Mouse (Mus musculus) embryonic facial prominence, embryonic 12.5 days (tissue): ENCODE results near the gene Lifr. TPM values are rescaled to one million over a fixed set of nuclear protein-coding genes. Genes with fewer than 3 reads are reported as not detected.

ENCODE experiments used
- ATAC-seq: fragments of 200-750 bp; cut with Nextera tagmentation; 2 replicates; pipeline ENCODE4 v1.8.0; 2017; ENCODE audit not compliant: insufficient number of reproducible peaks, insufficient read depth, low FRiP score, low TSS enrichment
- H3K27ac ChIP-seq: fragments of 300-500 bp; sonication (generic); 2 replicates; pipeline ENCODE4 v1.5.1; 2016; ENCODE audit warnings: mild to moderate bottlenecking
- H3K27me3 ChIP-seq: fragments of 300-500 bp; sonication (generic); 2 replicates; pipeline ENCODE4 v1.6.1; 2016; ENCODE audit warnings: mild to moderate bottlenecking, moderate library complexity
- H3K36me3 ChIP-seq: fragments of 300-500 bp; sonication (generic); 2 replicates; pipeline ENCODE4 v1.6.1; 2016; ENCODE audit warnings: mild to moderate bottlenecking
- H3K4me1 ChIP-seq: fragments of 300-500 bp; sonication (generic); 2 replicates; pipeline ENCODE4 v1.6.1; 2016
- H3K4me2 ChIP-seq: fragments of 300-500 bp; sonication (generic); replicated peaks from 2 replicates; pipeline ENCODE4 v1.6.1; 2016; ENCODE audit warnings: mild to moderate bottlenecking, moderate library complexity
- H3K4me3 ChIP-seq: fragments of 300-500 bp; sonication (generic); 2 replicates; pipeline ENCODE4 v1.5.1; 2016; ENCODE audit warnings: mild to moderate bottlenecking
- H3K9ac ChIP-seq: fragments of 300-500 bp; sonication (generic); 2 replicates; pipeline ENCODE4 v1.6.1; 2016; ENCODE audit warnings: mild to moderate bottlenecking, moderate library complexity
- H3K9me3 ChIP-seq: fragments of 300-500 bp; sonication (generic); 2 replicates; pipeline ENCODE4 v1.6.1; 2016; ENCODE audit warnings: mild to moderate bottlenecking, moderate library complexity
- WGBS: fragments of 180-500 bp; shearing (Covaris S2); methylation state at CpG from one replicate; pipeline ENCODE4 v1.1.7; 2016; 5-methylcytosine and 5-hydroxymethylcytosine counted together
- polyA plus RNA-seq: library from polyadenylated mRNA; unstranded; fragments of >200 nt; fragmentation: Nextera tagmentation; extraction: Ambion mirVana; gene quantifications from 2 replicates; pipeline ENCODE4 v1.2.1, GENCODE M21; 2016

Gene Lifr
- polyA plus RNA-seq, 1 experiment from 2014 or later, result 17.5 TPM

DNA sequence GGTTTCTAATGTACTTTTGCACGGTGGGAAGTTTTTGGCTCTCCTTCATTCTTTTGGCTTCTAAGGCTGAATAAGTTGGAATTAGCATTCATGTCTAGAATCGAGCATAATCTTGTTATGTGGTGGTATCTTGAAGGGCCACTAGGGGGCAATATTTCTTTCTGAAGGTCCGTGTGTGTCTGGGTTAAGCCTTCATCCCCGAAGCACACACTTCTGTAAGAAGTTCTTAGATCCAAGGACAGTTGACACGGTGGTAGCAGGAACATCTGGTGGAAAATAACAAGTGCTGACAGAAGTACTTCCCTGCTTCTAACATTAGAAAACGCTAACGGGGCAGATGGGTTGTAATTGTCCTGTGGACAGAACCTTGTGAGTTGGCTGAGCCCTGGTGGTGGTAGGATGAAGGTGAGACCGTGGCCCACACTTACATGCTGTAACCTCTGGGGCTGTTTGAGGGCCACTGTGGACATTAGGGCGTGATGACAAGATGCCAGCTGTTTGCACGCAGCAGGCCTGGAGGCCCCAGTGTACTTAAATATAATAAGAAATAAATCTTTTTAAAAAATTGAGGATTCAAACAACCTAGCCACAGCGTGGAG is 44.1 kb downstream of the Lifr start:
- peaks cover 23% of the 10 kb centered on the region for H3K4me1 ChIP-seq
- H3K9ac ChIP-seq, result no peak overlapping the region
- no peaks in the 10 kb centered on the region for H3K36me3 ChIP-seq
- no peak for ATAC-seq
- WGBS, result 55% methylated on average over 11 of the region's 11 CpGs
- H3K27ac ChIP-seq, result no peak overlapping the region
- H3K27me3 ChIP-seq, result 0 out of 2 replicates have a peak, but pooled peaks cover 4% of the 10 kb centered on the region
- H3K4me2 ChIP-seq, result no peak overlapping the region
- 0 out of 2 replicates have a peak, but pooled peaks cover 4% of the 10 kb centered on the region for H3K9me3 ChIP-seq
- H3K4me3 ChIP-seq, result no peak overlapping the region

DNA sequence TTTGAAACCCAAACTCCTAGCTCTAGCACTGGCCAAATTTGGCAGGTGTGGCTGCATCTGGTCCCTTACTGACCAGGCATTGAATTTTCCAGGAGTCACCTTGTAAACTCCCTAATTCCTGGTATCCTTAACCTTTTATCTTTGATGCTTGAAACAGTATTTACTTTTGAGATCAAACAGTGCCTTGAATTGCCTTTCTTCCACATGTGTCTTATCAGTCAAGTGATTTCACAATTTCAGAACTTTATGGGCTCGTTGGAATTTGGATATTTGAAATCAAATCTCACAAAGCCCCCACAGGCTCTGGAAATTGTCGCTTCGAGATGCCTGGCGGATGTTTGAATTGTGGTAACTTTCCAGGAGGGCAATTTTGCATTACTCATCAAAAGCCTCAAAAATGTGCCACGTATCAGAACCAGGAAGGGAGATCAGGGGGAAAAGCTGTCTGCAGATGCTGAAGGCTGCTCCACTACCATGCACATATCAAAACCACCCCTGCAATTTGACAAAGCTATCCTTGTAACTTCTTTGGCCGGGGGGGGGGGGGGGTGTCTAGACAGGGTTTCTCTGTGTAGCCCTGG is 45.7 kb downstream of the Lifr start:
- 67% methylated on average over 6 of the region's 6 CpGs for WGBS
- Histone ChIP-seq H3K4me3 (no peak overlapping the region), H3K4me2 (no peak overlapping the region), H3K4me1 (peaks cover 13% of the 10 kb centered on the region), H3K36me3 (no peaks in the 10 kb centered on the region), H3K27me3 (0 out of 2 replicates have a peak, but pooled peaks cover 4% of the 10 kb centered on the region), H3K9me3 (0 out of 2 replicates have a peak, but pooled peaks cover 4% of the 10 kb centered on the region), H3K27ac (no peak overlapping the region), H3K9ac (no peak overlapping the region)
- ATAC-seq, result no peak

GRCm38 (mm10) chr15:7136912-7137311 is 46.5 kb downstream of the Lifr start:
- Histone ChIP-seq H3K4me1 (peaks cover 7% of the 10 kb centered on the region; the same call in 1 of the 2 replicates), H3K27me3 (no peaks in the 10 kb centered on the region), H3K36me3 (no peaks in the 10 kb centered on the region), H3K27ac (no peak overlapping the region), H3K9me3 (0 out of 2 replicates have a peak, but pooled peaks cover 4% of the 10 kb centered on the region), H3K4me2 (no peak overlapping the region), H3K9ac (no peak overlapping the region), H3K4me3 (no peak overlapping the region)
- WGBS, result 82% methylated on average over 10 of the region's 10 CpGs
- ATAC-seq, result no peak

DNA sequence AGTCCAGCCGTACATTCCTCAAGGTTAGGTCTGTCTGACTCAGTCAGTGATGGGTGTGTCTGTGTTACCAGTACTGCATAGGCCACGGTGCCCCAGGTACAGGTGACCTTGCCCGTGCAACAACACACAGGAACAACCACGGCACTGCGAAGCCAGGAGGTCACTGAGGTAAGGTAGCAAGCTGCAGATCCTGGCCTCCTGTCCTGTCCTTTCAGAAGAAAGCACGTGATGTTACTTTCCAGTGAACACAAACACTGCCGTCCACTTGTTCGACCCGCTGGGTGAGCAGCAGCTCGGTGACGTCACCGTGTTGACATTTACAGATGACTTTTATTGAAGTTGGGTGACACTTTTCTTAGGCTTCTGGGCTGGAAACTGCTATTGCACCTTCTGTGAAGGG is 47.2 kb downstream of the Lifr start:
- no peak for ATAC-seq
- no peaks in the 10 kb centered on the region for H3K36me3 ChIP-seq
- no peak overlapping the region for H3K4me2 ChIP-seq
- H3K9me3 ChIP-seq, result 0 out of 2 replicates have a peak, but pooled peaks cover 4% of the 10 kb centered on the region
- no peak overlapping the region for H3K27ac ChIP-seq
- no peak overlapping the region for H3K9ac ChIP-seq
- peaks cover 7% of the 10 kb centered on the region; the same call in 1 of the 2 replicates for H3K4me1 ChIP-seq
- H3K27me3 ChIP-seq, result no peaks in the 10 kb centered on the region
- H3K4me3 ChIP-seq, result no peak overlapping the region
- WGBS, result 88% methylated on average over 12 of the region's 12 CpGs

- no peak overlapping the region for H3K4me2 ChIP-seq
- no peak overlapping the region for H3K9ac ChIP-seq
- WGBS, result 91% methylated on average over 14 of the region's 14 CpGs
- no peaks in the 10 kb centered on the region for H3K27me3 ChIP-seq
- H3K4me3 ChIP-seq, result no peak overlapping the region
- H3K4me1 ChIP-seq, result peaks cover 7% of the 10 kb centered on the region; the same call in 1 of the 2 replicates
- 0 out of 2 replicates have a peak, but pooled peaks cover 4% of the 10 kb centered on the region for H3K9me3 ChIP-seq
- no peak for ATAC-seq
- no peak overlapping the region for H3K27ac ChIP-seq
- H3K36me3 ChIP-seq, result no peaks in the 10 kb centered on the region
These were observed 48.1 kb downstream of the Lifr start for GRCm38 (mm10) chr15:7138471-7138870.

GRCm38 (mm10) chr15:7140322-7140721 is 49.9 kb downstream of the Lifr start:
- 79% methylated on average over 7 of the region's 7 CpGs for WGBS
- Histone ChIP-seq H3K9me3 (no peaks in the 10 kb centered on the region), H3K4me2 (no peak overlapping the region), H3K27ac (no peak overlapping the region), H3K36me3 (no peaks in the 10 kb centered on the region), H3K27me3 (no peaks in the 10 kb centered on the region), H3K4me3 (no peak overlapping the region), H3K9ac (no peak overlapping the region), H3K4me1 (peaks cover 10% of the 10 kb centered on the region; the same call in 1 of the 2 replicates)
- ATAC-seq, result no peak

- no peak for ATAC-seq
- 78% methylated on average over 13 of the region's 13 CpGs for WGBS
- Histone ChIP-seq H3K9ac (no peak overlapping the region), H3K4me2 (no peak overlapping the region), H3K4me1 (peaks cover 10% of the 10 kb centered on the region; the same call in 1 of the 2 replicates), H3K27me3 (no peaks in the 10 kb centered on the region), H3K27ac (no peak overlapping the region), H3K36me3 (no peaks in the 10 kb centered on the region), H3K4me3 (no peak overlapping the region), H3K9me3 (no peaks in the 10 kb centered on the region)
These were observed 50.8 kb downstream of the Lifr start for GRCm38 (mm10) chr15:7141246-7141645.

DNA sequence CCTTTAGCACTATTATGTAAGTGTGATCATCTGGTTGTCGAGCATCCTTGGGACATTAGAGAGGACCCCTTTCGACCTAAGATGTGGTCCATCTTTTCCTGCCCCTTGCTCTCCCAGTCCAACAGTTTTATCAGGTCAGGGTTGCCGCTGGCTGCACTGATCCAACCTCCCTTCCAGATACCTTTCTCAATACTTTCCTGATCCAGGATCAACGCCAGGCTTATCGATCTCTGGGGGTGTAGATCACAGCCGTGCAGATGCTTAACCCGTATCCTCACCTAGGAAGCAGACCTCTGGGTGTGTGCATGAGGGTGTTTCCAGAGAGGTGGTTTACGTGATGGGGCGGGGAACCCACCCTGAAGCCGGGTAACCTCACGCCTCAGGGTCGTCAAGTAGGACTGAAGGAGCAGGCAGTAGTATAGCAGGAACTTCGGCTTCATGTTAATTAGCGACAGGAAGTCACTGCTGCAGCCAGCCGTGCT is 53.3 kb downstream of the Lifr start:
- no peaks in the 10 kb centered on the region for H3K9me3 ChIP-seq
- no peak overlapping the region for H3K27ac ChIP-seq
- H3K4me3 ChIP-seq, result no peak overlapping the region
- no peak overlapping the region for H3K9ac ChIP-seq
- ATAC-seq, result no peak
- H3K4me2 ChIP-seq, result no peak overlapping the region
- H3K4me1 ChIP-seq, result peaks cover 10% of the 10 kb centered on the region; the same call in 1 of the 2 replicates
- 56% methylated on average over 15 of the region's 15 CpGs for WGBS
- H3K36me3 ChIP-seq, result no peaks in the 10 kb centered on the region
- no peaks in the 10 kb centered on the region for H3K27me3 ChIP-seq

DNA sequence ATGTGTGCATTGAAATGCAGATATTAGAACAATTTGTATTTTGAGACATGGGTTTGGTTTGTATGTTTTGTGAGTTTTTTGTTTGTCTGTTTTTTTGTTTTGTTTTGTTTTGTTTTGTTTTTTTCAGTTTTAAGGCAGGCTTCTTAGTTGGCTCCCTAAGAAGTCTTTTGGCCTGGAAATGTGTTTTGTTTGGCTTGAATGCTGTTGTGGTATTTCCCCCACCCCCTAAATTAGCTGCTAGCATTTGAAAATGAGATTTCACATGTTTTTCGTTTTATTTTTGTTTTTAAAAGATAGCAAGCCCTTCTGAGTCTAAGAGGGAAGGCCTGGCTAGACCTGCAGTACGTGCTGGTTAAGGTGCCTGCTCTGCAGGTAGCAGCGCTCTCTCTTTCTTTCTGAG is 54.1 kb downstream of the Lifr start:
- Histone ChIP-seq H3K36me3 (no peaks in the 10 kb centered on the region), H3K4me3 (no peak overlapping the region), H3K4me1 (peaks cover 10% of the 10 kb centered on the region; the same call in 1 of the 2 replicates), H3K27ac (no peak overlapping the region), H3K27me3 (no peaks in the 10 kb centered on the region), H3K9ac (no peak overlapping the region), H3K9me3 (no peaks in the 10 kb centered on the region), H3K4me2 (no peak overlapping the region)
- WGBS, result 80% methylated on average over 3 of the region's 3 CpGs
- no peak for ATAC-seq

DNA sequence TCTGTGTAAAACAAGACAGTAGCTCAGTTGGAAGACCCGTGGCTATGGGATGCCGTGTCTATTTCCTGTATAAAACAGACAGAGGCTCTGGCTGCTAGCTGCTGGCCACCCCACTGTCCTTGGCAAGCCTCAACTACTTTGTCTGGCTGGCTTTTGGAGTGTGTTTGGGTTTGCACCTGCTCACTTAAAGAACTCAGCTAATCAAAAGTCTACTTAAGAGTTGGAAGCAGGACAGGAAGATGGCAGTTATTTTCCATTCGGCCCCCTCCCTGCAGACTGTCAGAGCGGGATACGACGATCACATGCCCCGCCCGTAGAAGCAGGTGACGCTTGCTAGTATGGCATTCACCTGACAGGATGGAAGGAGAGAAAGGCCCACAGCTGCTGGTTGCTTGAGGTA is 54.5 kb downstream of the Lifr start:
- H3K36me3 ChIP-seq, result no peaks in the 10 kb centered on the region
- no peak overlapping the region for H3K4me2 ChIP-seq
- H3K27me3 ChIP-seq, result no peaks in the 10 kb centered on the region
- WGBS, result 84% methylated on average over 9 of the region's 9 CpGs
- H3K27ac ChIP-seq, result no peak overlapping the region
- H3K4me1 ChIP-seq, result peaks cover 10% of the 10 kb centered on the region; the same call in 1 of the 2 replicates
- no peak overlapping the region for H3K9ac ChIP-seq
- no peak for ATAC-seq
- H3K4me3 ChIP-seq, result no peak overlapping the region
- H3K9me3 ChIP-seq, result no peaks in the 10 kb centered on the region

- Histone ChIP-seq H3K9ac (no peak overlapping the region), H3K27me3 (no peaks in the 10 kb centered on the region), H3K27ac (no peak overlapping the region), H3K4me1 (peaks cover 10% of the 10 kb centered on the region; the same call in 1 of the 2 replicates), H3K4me3 (no peak overlapping the region), H3K36me3 (no peaks in the 10 kb centered on the region), H3K9me3 (no peaks in the 10 kb centered on the region), H3K4me2 (no peak overlapping the region)
- ATAC-seq, result no peak
- 81% methylated on average over 5 of the region's 5 CpGs for WGBS
These were observed 55.1 kb downstream of the Lifr start for GRCm38 (mm10) chr15:7145555-7145954.

DNA sequence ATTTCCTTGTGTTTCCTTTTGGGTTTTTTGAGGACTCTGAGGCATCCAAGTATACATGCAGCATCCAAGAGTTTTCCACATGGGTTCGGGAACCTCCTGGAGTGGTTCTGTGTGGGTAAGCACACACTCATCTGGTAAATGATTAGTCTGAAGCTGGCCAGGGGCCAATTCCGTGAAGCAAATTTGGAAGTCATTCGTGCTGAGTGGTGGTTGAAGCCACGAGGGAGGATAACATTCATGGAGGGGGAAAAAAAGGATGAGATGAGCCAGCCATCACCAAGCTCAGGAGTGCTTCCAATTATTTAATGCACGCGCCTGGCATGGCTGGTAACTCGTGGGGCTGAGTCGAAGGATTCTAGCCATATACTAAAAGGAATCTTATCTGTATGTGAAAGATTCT is 56.1 kb downstream of the Lifr start:
- no peak overlapping the region for H3K27ac ChIP-seq
- H3K4me3 ChIP-seq, result no peak overlapping the region
- H3K4me1 ChIP-seq, result peaks cover 10% of the 10 kb centered on the region; the same call in 1 of the 2 replicates
- no peaks in the 10 kb centered on the region for H3K27me3 ChIP-seq
- H3K9me3 ChIP-seq, result no peaks in the 10 kb centered on the region
- H3K36me3 ChIP-seq, result no peaks in the 10 kb centered on the region
- WGBS, result 71% methylated on average over 8 of the region's 8 CpGs
- H3K4me2 ChIP-seq, result no peak overlapping the region
- H3K9ac ChIP-seq, result no peak overlapping the region
- no peak for ATAC-seq
